Mouse (Mus musculus) gastrocnemius, postnatal 25 days (tissue): Measurements from ENCODE around the gene Whamm. TPM values are rescaled to one million over a fixed set of nuclear protein-coding genes. Genes with fewer than 3 reads are reported as not detected.

Experiments
- DNase-seq: peaks from one replicate; pipeline ENCODE4 v3.0.0; 2022
- total RNA-seq, 2 experiments: library from RNA; stranded (reverse); gene quantifications; 1 replicate in 1 of 2; 2 replicates in 1 of 2; pipeline ENCODE4 v1.2.3; 2021

The Whamm gene
- total RNA-seq, 2 experiments from 2014 or later, result 5.8 to 6.5 TPM

DNA sequence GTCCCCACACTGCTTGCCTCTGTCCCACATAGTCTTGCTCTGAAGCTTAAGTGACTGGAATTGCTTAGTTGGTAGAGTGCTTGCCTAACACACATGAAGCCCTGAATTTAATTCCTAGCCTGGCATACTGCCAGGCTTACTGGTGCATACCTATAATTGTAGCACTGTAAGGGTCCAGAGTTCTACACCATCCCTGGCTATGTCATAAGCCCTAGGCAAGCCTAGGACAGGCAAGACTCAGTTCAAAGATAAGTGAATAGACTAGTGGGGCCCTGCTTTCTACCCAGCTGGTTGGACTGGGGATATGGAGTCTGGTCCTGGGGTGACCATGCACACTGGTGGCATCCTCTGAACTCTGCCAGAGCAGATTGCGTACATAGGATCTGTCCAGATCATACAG, 26.6 kb downstream of the Whamm start:
- no peak for DNase-seq

DNA sequence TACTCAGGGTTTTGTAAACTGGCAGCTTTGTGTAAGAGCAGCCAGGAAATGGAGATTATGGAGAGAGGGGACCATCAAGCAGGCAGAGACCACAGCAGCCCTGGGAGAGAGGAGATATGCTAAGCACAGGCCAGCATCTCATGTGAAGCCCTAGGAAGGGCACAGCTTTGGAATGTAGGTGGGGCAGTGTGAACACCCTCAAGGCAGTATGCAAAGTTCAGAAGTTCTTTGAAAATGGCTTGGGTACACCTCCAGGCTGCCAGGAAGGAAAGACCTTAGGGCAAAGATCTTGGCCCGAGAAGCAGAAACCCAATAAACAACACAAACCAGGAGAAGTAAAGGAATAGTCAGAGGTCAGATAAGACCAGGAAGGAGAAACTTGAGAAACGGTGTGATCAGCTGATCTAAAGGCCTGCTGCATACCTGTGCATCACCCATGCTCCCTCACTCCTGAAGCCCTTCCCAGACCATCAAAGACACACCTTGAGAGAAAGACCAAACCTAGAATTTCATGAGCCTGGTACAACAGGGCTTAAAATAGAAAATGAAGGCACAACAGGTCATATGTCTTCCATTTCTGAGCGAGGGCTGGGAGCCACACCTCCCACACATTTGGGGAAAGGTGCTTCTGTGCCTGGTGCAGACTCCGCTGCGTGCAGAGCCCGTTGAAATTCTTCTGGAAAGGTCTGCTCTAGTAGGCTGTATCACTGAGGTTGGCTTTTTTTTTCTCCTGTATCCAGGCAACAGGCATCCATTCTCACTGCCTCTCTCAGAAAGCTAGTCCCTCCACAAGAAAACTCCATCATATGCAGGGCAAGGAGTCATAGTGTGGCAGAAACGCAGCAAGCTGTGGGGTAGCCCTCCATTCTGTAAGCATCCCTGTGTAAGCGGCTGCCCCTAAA, 28.6 kb downstream of the Whamm start:
- DNase-seq, result no peak

DNA sequence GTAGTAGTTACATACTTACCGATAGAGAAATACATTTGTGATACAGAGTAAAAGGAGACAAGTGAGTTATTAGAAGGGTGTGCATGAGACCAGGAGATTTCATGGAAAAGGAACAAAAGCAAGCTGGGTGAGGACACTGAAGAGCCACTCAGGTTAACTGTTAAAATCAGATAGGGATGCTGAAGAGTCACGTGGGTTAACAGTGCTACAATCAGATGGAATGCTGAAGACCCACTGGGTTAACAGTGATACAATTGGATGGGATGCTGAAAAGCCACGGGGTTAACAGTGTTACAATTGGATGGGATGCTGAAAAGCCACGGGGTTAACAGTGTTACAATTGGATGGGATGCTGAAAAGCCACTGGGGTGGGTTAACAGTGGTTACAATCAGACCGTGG, 33.9 kb downstream of the Whamm start:
- no peak for DNase-seq

DNA sequence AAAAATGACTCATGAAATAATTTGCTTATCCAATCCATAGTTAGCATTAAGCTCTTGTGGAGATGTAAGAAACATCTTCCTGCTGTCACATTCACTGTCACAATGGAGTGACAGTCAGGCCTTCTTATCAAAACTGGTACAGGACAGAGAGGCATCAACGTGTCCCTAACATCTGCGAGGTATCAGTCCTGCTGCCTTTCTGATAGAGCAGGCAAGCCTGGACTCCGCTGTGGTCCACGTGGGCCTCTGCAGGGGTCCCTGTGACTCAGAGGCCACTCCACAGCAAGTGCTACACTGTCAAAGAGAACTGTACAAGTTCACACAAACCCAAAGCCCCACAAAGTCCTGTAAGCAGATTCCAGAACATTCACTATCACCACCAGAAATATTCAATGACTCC, 34.4 kb downstream of the Whamm start:
- DNase-seq, result no peak

DNA sequence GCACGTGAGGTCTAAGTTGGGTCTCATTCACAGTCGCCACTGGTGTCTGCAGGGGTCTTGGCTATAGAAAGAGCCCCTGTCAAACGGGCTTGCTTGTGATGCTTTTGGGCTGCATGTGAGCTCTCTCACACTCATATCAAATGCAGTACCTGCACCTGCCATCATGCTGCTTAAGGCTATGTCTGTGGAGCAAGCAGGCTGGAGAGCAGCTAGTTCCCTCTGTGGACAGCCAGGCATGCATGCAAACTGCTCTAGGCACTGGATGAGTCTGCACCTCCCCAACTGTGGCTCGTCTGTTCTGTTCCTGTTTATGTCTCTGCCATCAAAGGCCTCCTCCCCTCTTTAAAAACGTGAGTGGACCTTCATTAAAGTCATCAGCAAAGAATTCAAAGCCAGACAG, 35.4 kb downstream of the Whamm start:
- DNase-seq, result no peak

DNA sequence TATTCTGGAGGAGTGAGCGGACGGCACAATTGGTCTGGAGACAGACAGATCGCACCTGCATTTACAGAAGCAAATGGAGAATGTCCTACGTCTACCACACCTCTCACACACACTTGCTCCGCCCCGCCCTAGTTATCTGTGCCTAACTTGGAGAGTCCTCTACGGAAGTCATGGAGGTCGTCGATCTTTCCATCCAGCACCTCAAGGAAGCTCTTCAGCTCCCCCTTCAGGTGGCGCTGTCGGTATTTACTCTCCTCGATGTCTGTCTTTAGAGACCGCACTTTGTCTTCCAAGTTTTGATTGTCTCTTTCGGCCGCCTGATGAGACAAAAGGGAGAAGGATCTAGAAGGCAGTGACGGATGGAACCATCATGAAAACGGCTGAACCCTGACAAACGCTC, 39.1 kb downstream of the Whamm start:
- no peak for DNase-seq

DNA sequence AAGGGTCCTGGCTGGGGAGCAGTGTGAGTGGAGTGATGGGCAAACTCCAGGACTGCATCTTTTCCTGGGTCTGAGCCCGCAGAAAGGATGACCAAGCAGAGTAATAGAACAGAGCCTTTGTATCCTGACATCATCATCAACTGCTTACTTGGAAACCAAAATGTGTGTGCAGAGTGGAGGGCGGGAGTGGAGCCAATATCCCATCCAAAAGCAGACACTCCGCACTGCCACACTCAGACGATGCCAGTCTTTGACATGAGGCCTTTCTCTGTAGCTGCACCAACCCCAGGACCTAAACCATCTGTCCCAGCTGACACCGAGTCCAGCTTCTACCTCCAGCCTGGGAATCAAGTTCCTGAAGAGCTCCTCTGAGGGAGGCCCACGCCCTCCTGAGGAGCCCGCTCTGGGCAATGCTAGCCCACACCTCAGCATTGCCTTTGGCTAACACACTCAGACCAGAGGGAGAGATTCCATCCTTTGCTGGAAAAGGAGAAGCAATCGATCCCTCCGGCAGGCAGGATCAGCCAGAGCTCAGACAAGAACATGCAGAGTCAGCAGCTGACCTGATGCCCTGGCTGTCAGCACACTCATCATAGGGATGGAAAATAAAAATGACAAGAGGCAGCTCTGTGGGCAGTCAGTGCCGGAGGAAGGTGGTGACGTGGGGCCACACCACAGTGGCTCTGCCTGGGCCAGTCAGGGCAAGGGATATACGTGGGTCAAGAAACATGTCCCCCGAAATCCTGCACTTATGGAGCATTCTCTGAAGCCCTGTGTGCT, 42.0 kb downstream of the Whamm start:
- no peak for DNase-seq

DNA sequence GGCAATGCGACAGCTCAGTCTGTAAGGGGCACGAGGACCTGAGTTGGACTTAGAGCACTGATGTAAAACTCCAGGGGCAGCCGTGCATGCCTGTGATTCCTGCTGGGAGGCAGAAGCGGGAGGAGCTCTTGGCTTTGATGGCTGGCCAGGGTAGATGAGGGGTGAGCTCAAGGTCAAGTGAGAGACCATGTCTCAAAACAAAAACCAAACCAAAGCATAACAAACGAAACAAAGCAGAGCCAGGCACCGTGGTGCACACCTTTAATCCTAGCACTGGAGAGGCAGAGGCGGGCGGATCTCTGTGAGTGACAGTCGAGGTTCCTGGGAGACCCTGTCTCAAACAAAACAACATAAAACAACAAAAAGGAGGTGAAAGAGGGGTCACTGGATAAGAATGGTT, 44.0 kb downstream of the Whamm start:
- DNase-seq, result no peak

DNA sequence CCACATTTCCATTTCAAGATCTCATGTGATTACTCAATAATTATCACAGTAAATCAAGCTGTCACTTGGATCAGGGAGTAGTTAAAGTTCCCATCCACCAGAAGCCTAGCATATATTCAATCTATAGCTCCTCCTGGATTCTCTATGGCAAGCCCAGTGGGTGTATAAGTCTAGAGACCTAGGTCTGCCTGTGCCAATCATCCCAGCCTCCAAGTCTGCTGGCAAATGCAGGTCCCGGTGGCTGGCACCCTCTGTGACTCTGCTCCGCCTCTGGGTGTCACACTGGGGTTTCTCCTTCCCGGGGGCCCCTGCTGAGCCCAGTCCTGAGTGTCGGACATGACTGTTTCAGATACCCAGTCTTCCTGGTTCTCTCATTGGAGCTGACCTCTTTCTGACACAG, 51.7 kb downstream of the Whamm start:
- no peak for DNase-seq

DNA sequence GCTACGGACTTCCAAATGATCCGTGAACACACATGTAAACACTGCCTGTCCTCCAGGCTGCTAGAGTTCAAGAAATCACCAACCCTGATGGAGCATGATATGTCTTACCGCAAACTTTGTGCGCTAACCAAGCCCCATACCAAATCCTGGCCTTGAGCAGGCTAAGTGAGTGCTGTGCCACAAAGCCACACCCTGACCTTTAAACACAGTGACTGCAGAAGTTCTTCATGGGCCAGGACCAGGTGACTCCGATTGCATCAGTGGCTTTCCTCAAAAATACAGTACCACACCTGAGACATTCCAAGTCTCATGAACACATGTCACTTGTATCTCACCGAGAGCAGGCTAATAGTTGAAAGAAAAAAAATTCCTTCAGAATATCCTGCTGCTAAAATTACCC, 52.7 kb downstream of the Whamm start:
- no peak for DNase-seq

DNA sequence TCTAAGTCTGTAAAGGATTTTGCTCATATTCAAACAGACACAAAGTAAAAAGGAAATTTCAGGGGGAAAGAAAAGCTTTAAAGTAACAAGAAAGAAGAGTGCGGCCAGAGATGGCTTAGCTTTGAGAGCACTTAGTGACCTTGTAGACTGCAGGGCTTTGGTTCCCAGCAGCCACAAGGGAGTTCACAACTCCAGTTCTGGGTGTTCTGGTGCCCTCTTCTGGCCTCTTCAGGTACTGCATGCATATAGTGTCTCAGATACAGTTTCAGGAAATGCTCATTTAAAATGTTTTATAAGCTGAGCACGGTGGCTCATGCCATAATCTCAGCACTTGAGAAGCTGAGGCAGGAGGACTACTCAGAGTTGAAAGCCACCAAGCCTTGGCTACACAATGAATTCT, 55.4 kb downstream of the Whamm start:
- DNase-seq, result no peak

DNA sequence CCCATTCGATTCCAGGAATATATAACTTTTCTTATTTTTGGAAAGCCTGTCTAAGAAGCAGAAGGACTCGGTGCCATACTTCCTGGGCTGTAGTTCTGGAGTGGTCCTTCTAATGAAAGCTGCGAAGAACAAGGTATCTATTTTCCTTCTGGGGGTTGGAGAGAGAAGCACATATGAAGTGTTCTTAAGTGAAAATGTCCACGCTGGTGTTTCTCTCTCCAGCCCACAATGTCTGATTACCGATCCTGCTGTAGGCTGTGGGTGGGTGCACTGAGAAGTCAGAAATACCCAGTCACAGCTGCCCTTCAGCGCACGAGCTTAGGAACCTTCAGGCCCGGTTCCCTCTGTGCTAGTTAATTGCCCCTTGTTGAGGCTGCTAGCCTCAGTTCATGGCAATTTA, 60.2 kb downstream of the Whamm start:
- no peak for DNase-seq

DNA sequence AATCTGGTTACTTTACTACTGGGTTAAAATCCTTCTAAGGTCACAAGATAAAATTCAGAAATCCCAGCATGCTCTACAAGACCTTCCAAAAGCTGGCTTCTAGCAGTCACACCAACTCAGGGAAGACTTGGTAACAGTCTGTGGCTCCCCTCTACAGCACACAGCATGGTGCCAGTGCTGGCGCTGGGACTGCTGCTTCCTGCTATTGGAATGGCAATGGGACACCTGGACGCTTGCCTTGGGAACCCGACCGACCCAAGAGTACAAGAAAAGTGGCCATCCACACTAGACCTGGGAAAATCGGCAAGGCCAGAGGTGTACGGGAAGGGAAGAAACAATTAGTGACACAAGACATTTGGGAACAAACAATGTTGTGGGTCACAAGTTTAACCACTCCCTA, 61.5 kb downstream of the Whamm start:
- no peak for DNase-seq

DNA sequence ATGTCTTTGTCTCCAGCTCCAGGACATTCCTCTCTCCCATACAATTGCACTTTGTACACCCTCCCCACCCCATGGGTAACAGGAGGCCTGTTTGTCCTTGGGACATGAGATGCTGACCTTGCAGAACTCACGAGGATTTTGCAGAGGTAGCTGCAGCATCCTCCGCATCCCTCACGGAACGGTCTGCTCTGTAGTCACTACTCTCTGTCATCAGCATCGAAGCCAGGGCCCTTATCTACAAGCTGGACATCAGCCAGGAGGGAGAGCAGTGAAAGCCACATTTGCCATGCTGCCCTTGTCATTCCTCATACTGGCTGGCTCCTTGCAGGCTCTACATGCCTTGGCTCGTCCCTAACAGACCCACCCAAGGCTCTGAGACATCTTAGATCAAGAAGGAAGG, 70.0 kb downstream of the Whamm start:
- no peak for DNase-seq

DNA sequence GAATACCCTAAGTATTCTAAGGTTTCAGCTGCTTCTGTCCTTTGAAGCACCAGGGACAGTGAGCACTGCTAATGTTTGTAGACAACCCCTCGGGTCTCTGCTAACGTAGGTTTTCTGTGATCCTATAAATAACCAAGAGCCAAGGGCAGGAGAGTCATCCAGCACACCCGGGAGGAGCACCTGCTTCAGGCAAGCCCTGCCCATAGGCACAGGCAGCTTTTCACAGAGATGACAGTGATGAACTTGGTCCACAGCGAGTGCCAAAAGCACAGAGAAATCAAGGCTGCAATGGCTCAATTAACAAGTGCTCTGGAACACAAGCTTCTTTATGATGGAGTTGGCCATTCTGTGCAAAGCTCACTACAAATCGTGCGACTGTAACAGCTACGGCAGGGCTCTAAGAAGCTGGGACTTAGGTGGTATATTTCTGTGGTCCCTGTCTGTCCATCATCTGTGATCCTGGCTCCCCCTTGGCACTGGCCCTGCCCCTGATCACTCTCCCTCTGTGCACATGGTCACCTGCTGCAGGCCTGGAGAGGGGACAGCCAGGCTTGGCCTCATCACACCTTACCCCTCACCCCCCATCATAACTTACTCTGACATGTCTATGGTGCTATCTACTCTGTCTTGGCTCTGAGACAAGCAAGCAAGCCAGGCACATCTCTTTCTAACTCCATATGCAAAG, 73.6 kb downstream of the Whamm start:
- no peak for DNase-seq

Other genes starting within 250 kb of the Whamm start
- gene Rps17, start 226.0 kb upstream of the Whamm start, total RNA-seq, result 100 to 1,000 TPM; 694 to 707 TPM
- gene Cpeb1, start 115.8 kb upstream of the Whamm start, total RNA-seq, result 10 to 100 TPM; 14.4 to 17.2 TPM
- gene Ap3b2, start 77.3 kb upstream of the Whamm start, total RNA-seq, result under 1 TPM; 0.38 to 0.51 TPM
- gene BC048679, start 73.0 kb upstream of the Whamm start, total RNA-seq, result 1 to 10 TPM in 1 of 2 experiments, under 1 TPM in 1; 0.46 to 1.1 TPM
- 100 to 1,000 TPM; 240 to 314 TPM for gene Fsd2, start 4.3 kb upstream of the Whamm start, total RNA-seq
- gene Homer2, start 136.3 kb downstream of the Whamm start, total RNA-seq, result 10 to 100 TPM; 38.5 to 70.4 TPM
- 10 to 100 TPM; 19.1 to 20.7 TPM for gene Ramac, start 191.7 kb downstream of the Whamm start, total RNA-seq
- gene 3110040N11Rik, start 218.2 kb downstream of the Whamm start, total RNA-seq, result 10 to 100 TPM; 13.3 to 16.9 TPM